Mouse (Mus musculus) cerebellum, adult (tissue): ENCODE measurements around the gene Gm17374.
"Not testable (repeated sequence)": the region's sequence is repeated elsewhere in the genome, so short reads cannot be mapped to it uniquely, and the experiment has no call there.

Source experiments
- ATAC-seq: cut with Nextera tagmentation; 2 replicates; pipeline ENCODE4 v1.9.2; 2017; ENCODE audit warnings: mild to moderate bottlenecking, moderate library complexity, mixed read lengths; ENCODE audit not compliant: insufficient number of reproducible peaks, low FRiP score, low TSS enrichment

The Gm17374 gene

DNA sequence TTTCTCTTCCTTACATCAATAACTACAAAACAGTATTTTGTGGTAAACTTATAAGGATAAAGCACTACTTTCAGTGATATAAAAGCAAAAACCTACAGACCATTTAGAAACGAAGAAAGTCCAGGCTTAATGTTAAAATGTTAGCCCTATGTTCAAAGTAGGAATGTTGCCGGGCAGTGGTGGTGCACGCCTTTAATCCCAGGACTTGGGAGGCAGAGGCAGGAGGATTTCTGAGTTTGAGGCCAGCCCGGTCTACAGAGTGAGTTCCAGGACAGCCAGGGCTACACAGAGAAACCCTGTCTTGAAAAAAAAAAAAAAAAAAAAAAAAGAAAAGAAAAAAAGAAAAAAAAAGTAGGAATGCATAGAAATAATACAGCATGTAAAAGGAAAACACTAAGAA is at the start of gene Gm17374:
Gm17374 (plus strand) TSS at position 301 of the 400 bp plus-strand sequence.
- not testable (repeated sequence) for ATAC-seq

DNA sequence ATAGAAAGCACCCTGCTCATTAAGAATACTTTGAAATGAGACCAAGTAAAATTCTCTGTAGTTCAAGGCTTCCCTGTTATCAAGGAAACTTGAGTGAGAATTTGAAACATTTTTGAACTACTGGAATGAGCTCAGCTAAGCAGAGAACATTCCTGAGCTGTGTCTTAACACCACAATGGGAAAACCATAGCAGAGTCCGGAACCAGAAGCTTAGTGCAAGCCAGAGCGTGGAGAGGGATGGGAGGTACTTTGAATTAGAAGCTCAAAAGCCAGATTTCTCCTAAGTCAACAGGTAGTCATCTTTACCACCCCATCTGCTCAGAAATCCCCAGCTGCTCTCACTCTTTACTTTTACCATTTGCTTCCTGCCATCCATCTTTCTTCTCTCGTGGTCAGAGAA is 46.9 kb upstream of the Gm17374 start:
- no peak for ATAC-seq

- no peak for ATAC-seq
These were observed 44.2 kb upstream of the Gm17374 start for GRCm38 (mm10) chr2:140107641-140108040.

DNA sequence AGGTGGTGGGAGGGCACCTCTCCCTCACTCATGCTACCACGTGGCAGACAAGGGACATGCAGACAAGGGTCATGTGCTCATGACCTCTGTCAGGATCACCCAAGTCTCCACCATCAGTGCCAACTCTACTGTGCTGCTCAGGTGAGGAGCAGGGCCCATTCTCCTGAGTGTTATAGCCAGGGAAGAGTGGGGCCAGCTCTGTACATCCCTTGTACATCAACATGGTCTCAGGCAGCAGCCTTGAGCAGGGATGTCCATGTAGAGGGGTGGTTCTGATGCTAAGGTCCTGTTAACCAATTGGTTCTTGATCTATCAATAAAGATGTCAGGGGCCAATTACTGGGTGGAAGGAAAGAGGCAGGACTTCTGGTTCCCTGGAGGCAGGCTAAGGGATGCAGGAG is 42.9 kb upstream of the Gm17374 start:
- no peak for ATAC-seq

DNA sequence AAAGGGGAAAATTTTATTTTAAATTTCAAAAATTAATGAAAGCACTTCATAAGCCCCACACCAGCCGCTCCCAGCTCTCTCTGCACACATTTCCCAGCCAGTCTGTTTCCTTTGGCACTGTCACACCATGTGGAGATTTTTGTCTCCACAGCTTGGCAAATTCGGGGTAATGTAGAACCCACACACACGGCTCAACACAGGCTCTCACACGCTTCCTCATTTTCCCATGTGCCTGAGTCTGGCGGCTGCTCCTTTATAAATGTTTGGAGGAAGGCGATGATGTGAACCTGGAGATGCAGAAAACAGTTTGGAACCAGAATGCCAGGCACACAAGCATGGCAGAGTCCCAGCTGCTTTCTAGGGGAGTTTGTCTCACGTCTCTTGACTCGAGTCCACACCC is 38.0 kb upstream of the Gm17374 start:
- no peak for ATAC-seq

GRCm38 (mm10) chr2:140125516-140125915 is 26.3 kb upstream of the Gm17374 start:
- no peak for ATAC-seq

DNA sequence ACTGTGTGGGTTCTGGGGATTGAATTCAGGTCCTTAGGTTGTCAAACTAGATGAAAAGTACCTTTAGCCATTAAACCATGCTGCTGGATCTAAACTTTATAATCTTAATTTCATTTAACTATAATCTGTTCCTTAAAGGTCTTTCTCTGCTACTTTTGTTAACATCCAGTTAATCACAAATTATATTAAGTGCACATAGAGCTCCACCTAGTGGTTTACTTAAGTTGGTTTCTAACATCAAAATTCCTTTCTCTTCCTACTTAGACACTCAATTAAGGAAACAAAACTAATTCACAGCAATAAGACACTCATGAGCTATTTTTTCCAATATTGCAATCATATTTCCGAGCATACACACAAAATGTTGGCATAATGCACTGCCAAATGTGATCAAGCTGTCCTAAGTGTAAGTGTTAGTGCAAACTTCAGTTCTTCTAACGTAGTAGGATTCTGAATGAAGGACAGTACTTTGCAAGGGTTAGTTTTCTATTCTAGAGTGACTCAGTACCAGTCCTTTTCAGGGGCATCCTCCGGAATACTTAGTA is 7.4 kb downstream of the Gm17374 start:
- ATAC-seq: no peak; the same call in 1 of the 2 replicates

DNA sequence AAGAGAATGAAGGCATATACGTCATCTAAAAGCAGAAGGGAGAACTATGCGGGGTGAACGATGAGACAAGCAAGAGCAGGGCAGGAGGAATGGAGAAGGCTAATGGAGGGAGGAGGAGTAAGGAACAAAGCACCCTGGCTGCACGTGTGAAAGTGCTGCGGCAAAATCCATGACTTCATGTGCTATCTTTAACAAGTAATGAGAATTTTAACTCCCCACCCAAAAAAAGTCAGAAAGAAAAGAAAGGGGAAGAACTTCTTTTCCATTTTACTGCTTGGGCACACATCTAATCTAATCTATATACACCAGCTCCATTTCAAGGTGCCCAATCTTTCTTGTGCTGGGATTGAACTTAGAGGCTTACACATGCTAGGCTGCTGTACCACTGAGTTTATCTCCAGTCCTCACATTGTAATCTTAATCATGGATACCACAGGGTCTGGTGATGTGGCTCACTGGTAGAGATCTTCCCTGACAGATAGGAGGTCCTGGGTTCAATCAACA is 11.6 kb downstream of the Gm17374 start:
- no peak for ATAC-seq

DNA sequence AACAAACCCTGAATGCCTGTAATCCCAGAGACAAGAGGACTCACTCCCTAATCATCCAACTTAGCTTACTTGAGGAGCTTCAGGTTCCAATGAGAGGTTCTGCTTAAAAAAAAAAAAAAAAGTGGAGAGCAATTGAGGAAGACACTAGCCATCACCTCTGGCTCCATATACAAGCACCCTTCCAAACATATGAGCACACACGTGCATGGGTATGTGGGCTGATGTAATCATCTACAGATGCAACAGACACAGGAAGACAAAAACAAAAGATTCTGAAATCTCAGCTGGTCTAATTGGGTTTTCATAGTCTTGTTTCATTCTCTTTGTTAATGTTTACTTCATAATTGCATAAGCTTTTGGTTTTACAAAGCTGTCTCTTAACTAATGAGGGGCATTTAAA is 17.2 kb downstream of the Gm17374 start:
- ATAC-seq: no peak

DNA sequence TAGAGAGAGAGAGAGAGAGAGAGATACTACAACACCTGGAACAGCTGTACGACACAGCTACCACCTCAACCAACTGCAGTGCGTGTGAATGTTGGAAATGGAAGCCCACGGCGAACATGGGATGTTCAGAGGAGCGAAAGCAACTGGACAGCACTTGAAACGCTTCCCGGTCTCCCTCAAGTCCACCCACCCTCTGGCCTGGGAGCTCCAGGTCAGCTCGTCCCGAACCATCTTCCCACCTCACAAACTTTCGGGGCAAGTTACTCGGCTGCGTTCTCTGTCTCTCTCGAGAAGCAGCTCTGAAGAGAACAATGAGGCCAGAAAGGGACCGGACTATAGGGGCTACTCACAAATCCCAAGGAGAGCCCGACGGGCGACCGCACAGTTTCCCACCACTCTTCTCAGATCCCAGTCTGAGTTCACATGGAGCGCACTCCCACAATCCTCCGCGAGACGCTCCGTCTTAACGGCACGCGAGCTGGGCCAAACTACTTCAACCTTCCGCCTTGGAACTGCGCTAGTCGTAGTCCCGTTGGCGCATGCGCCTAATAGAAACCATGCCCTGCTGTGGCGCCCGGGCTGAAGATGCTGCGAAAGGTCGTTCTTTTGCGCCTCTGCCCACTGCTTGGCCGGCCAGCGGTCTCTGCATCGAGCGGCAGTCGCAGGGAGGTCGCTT is 18.4 kb downstream of the Gm17374 start, which contains the start of the genes Esf1 and Ndufaf5:
Esf1 (minus strand) TSS at position 438 of the 676 bp plus-strand sequence.
Ndufaf5 (plus strand) TSS at position 523 of the 676 bp plus-strand sequence.
- peak; percentile 93 for ATAC-seq

DNA sequence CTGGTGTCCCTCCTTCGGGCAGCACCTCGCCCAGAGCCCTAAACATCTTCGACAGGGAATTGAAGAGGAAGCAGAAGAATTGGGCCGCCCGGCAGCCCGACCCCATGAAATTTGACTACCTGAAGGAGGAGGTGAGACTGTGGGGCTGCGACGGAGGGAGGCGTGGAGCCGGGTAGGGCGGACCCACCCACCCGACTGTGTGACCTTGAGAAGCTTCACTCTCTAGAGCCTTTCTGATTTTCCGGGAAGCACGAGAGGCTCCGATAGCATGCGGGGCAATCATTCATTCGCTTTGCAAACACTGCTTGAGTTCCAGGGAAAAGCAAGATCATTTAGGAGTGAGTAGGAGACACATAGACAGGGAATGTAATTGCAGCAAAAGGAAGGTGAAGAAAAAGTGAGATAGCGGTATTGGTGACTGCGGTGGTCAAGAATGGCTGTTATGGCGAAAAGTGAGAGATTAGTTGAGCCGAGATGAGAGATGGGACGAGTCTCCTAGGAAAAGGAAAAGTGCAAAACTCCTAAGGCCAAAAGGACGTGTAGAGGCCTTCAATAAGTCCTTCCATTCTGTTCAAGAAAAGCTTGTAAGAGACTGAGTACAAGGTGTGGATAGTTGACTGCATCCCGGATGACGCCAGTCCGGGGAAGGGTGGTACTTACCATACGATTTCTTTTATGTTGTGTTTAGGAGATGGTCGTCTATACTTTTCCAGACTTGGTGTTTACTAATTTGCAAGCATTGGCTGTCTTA is 19.1 kb downstream of the Gm17374 start:
- peak; percentile 69 for ATAC-seq

DNA sequence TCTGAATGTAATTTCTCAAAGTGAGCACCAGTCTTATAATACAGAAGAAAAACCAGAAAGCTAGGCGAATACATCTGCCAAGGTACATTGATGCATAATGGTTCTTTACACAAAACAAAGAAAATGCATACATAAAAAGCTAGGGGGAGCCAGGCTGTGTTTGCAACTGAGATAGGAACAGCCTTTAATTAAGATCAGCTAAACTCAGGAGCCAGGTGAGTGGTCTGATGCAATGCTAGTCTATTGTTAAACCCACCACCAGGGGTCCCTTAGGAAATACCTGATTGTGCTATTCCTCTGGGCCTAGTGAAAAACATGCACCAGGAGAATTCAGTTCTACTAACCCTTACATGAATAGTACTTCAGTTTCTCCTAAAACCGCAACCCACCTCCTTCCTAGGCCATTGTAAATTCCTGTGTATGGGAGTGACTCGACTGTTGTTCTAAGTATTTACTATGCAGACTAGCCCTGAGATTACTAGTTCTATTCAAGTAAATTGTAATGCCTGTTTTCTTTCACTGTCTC is 33.9 kb downstream of the Gm17374 start:
- not testable (repeated sequence) for ATAC-seq

DNA sequence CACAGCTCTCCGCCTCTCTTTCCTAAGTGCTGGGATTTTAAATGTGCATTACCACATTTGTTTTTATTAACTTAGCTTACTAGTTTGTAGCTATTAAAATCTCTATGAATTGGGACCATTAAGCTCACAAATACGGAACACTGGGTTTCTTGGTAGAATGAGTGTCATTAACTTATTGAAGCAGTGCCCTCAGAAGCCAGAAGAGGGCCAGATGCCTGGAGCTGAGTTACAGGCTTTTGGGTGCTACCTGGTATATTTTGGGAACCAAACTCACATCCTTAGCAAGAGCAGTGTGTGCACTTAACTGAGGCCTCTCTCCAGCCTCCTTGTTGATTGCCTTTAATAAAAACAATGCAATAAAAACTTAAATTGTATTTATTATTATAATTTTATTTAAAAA is 48.9 kb downstream of the Gm17374 start:
- no peak for ATAC-seq

DNA sequence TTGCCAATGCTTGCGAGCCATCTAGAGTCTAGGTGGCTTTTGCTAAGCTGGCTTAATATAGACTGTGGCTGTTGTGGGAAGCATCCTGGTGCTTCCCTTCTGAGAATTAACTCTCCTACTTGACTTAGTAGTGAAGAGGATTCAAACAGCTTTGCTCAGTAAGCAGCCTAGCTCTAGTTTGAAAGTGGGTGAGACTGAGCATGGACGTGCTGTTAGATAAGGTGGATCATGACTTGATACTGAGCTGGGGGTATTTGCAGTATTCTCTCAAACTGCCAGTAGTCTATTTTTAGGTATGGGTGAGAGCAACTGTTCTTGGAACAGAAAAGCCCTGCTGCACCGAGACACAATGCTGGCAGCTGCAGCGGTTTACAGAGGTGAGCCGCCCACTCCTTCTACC is 50.7 kb downstream of the Gm17374 start:
- no peak; the same call in 1 of the 2 replicates for ATAC-seq
